In genomic region chrX:164978866-164979265, GRCm38 (mm10) we compare ENCODE assay signal across 13 mouse cellular contexts. TPM values are rescaled to one million over a fixed set of nuclear protein-coding genes. Genes with fewer than 3 reads are reported as not detected.
DNase-seq lines count a peak whose midpoint lies in the region; ATAC-seq and TF ChIP-seq lines count a peak whose summit lies in the region.
"Had no signal": no experiment of that assay in that cellular context is flagged by ENCODE, and none has a peak within 500 bp of the region (broad histone marks: within the 10 kb centered on the region; RNA-seq: fewer than 3 reads in every experiment).

No protein-coding gene starts in this region.

- H3K4me3 ChIP-seq in kidney, embryonic 14.5 days (ENCODE audit: low read length) = no peak overlapping the region
- peak overlapping the region; percentile 63; the same call in 1 of the 2 replicates for H3K4me3 ChIP-seq in embryonic facial prominence, embryonic 10.5 days
- no peak overlapping the region for H3K4me3 ChIP-seq in forebrain, embryonic 14.5 days (ENCODE audit: low read depth, low read length)
- no peak overlapping the region for H3K4me3 ChIP-seq in liver, embryonic 14.5 days (ENCODE audit: insufficient read depth in 1 of 2, low read depth in 2 of 2, low read length in 2 of 2)

- no peak overlapping the region for H3K27ac ChIP-seq in kidney, embryonic 14.5 days (ENCODE audit: low read depth, low read length)
- H3K27ac ChIP-seq in embryonic facial prominence, embryonic 10.5 days (replicated peaks) = no peak overlapping the region
- H3K27ac ChIP-seq in forebrain, embryonic 14.5 days (ENCODE audit: low read depth, low read length) = no peak overlapping the region
- H3K27ac ChIP-seq in liver, embryonic 14.5 days = no peak overlapping the region

- TF ChIP-seq EP300 in liver, embryonic 14.5 days (IDR thresholded peaks at IDR 0.05; ENCODE audit: low read depth) = no peak

- H3K4me1 ChIP-seq in kidney, embryonic 14.5 days (ENCODE audit: control insufficient read depth, insufficient read depth, low read length) = no peaks in the 10 kb centered on the region
- peaks cover 11% of the 10 kb centered on the region; the same call in 1 of the 2 replicates for H3K4me1 ChIP-seq in embryonic facial prominence, embryonic 10.5 days
- no peaks in the 10 kb centered on the region for H3K4me1 ChIP-seq in forebrain, embryonic 14.5 days (ENCODE audit: control insufficient read depth, insufficient read depth, low read length)
- peaks cover 0 to 6% of the 10 kb centered on the region in 2 experiments; a peak in 2 of 4 replicates for H3K4me1 ChIP-seq in liver, embryonic 14.5 days (replicated peaks; ENCODE audit: control insufficient read depth in 2 of 2, insufficient read depth in 2 of 2, low read length in 1 of 2)

- H3K27me3 ChIP-seq in kidney, embryonic 14.5 days (ENCODE audit: control insufficient read depth, insufficient read depth, low read length) = no peaks in the 10 kb centered on the region
- H3K27me3 ChIP-seq in embryonic facial prominence, embryonic 10.5 days (replicated peaks; ENCODE audit: low read depth, poor library complexity, severe bottlenecking) = peaks cover 58% of the 10 kb centered on the region
- no peaks in the 10 kb centered on the region for H3K27me3 ChIP-seq in forebrain, embryonic 14.5 days (replicated peaks; ENCODE audit: control insufficient read depth, insufficient read depth, low read length)
- H3K27me3 ChIP-seq in liver, embryonic 14.5 days (ENCODE audit: control insufficient read depth, insufficient read depth, low read length) = no peaks in the 10 kb centered on the region
- H3K27me3 ChIP-seq: CH12.LX had no signal

- ATAC-seq in kidney, embryonic 14.5 days (ENCODE audit: low FRiP score, low TSS enrichment) = no peak
- no peak for ATAC-seq in forebrain, embryonic 14.5 days
- no peak for ATAC-seq in liver, embryonic 14.5 days (ENCODE audit: insufficient read depth)
- ATAC-seq: activated CD4-positive, CD25-positive, alpha-beta regulatory T cell, adult 4 months had no signal

- peak overlapping the region; percentile 47 for H3K4me2 ChIP-seq in kidney, embryonic 14.5 days (replicated peaks; ENCODE audit: low read depth, low read length)
- peak overlapping the region; percentile 50 for H3K4me2 ChIP-seq in forebrain, embryonic 14.5 days (ENCODE audit: low read length)
- peak overlapping the region; percentile 72; the same call in 1 of the 2 replicates for H3K4me2 ChIP-seq in liver, embryonic 14.5 days (ENCODE audit: low read depth)

- no peaks in the 10 kb centered on the region for H3K36me3 ChIP-seq in kidney, embryonic 14.5 days (ENCODE audit: control insufficient read depth, insufficient read depth, low read length)
- H3K36me3 ChIP-seq in embryonic facial prominence, embryonic 10.5 days (replicated peaks) = no peaks in the 10 kb centered on the region
- H3K36me3 ChIP-seq in forebrain, embryonic 14.5 days (ENCODE audit: control insufficient read depth, insufficient read depth, low read length) = no peaks in the 10 kb centered on the region
- H3K36me3 ChIP-seq in liver, embryonic 14.5 days (replicated peaks; ENCODE audit: control insufficient read depth, insufficient read depth, low read depth) = no peaks in the 10 kb centered on the region

- DNase-seq in kidney, adult 18-20 months = no peak
- DNase-seq in embryonic facial prominence, embryonic 10.5 days (ENCODE audit: low spot score) = no peak
- DNase-seq in forebrain, embryonic 14.5 days (ENCODE audit: low spot score) = no peak
- DNase-seq in liver, embryonic 14.5 days (ENCODE audit: low read depth in 3 of 3, low spot score in 3 of 3) = no peak
- DNase-seq in spleen, postnatal 14 days (ENCODE audit: low spot score in 2 of 2) = no peak
- DNase-seq in thymus, postnatal 4 days = no peak
- no peak for DNase-seq in right cerebral cortex, postnatal 25 days
- DNase-seq: heart, adult 18-20 months; thymus, postnatal 25 days had no signal

- no peaks in the 10 kb centered on the region for H3K9me3 ChIP-seq in kidney, embryonic 14.5 days (ENCODE audit: control insufficient read depth, low read length)
- H3K9me3 ChIP-seq in embryonic facial prominence, embryonic 10.5 days = no peaks in the 10 kb centered on the region
- no peaks in the 10 kb centered on the region for H3K9me3 ChIP-seq in forebrain, embryonic 14.5 days (replicated peaks; ENCODE audit: control insufficient read depth, low read length)
- H3K9me3 ChIP-seq in liver, embryonic 14.5 days (ENCODE audit: control insufficient read depth, low read length) = no peaks in the 10 kb centered on the region

- TF ChIP-seq CTCF in liver, embryonic 14.5 days (IDR thresholded peaks at IDR 0.05; ENCODE audit: low read depth) = no peak

- WGBS in kidney, embryonic 14.5 days = 98% methylated on average over 2 of the region's 2 CpGs
- whole genome bisulfite sequencing in embryonic facial prominence, embryonic 10.5 days = 96% methylated on average over 2 of the region's 2 CpGs
- 95% methylated on average over 2 of the region's 2 CpGs for WGBS in forebrain, embryonic 14.5 days
- WGBS in liver, embryonic 14.5 days (ENCODE audit: insufficient replicate concordance) = 90% methylated on average over 2 of the region's 2 CpGs

- no peak overlapping the region for H3K9ac ChIP-seq in kidney, embryonic 14.5 days (ENCODE audit: low read depth, low read length)
- no peak overlapping the region for H3K9ac ChIP-seq in forebrain, embryonic 14.5 days (ENCODE audit: low read length)
- H3K9ac ChIP-seq in liver, embryonic 14.5 days (replicated peaks) = no peak overlapping the region

RNA-seq across cellular contexts. Expression of gene Mospd2, which starts 1.3 kb away (rescaled TPM):
- 16.7 and 22.4 TPM in 2 replicates for polyA plus RNA-seq in kidney, embryonic 14.5 days (2014; fragmentation: Nextera tagmentation; extraction: Ambion mirVana)
- polyA plus RNA-seq in embryonic facial prominence, embryonic 10.5 days (2016; fragmentation: Nextera tagmentation; extraction: Ambion mirVana) = 12.3 and 12.4 TPM in 2 replicates
- polyA plus RNA-seq in forebrain, embryonic 14.5 days (2014; fragmentation: Nextera tagmentation; extraction: Ambion mirVana) = 16.6 and 19.7 TPM in 2 replicates
- polyA plus RNA-seq in liver, embryonic 14.5 days (2012; rRNA removed) = 3.5 and 5.7 TPM in 2 replicates
- 6.4 and 6.6 TPM in 2 replicates for polyA plus RNA-seq in liver, embryonic 14.5 days (2014; fragmentation: Nextera tagmentation; extraction: Ambion mirVana)

RNA-seq across cellular contexts. Expression of gene Fancb, which starts 1.5 kb away (rescaled TPM):
- 9.7 and 12.2 TPM in 2 replicates for polyA plus RNA-seq in kidney, embryonic 14.5 days (2014; fragmentation: Nextera tagmentation; extraction: Ambion mirVana)
- 9.5 and 10.4 TPM in 2 replicates for polyA plus RNA-seq in embryonic facial prominence, embryonic 10.5 days (2016; fragmentation: Nextera tagmentation; extraction: Ambion mirVana)
- 6.0 and 6.1 TPM in 2 replicates for polyA plus RNA-seq in forebrain, embryonic 14.5 days (2014; fragmentation: Nextera tagmentation; extraction: Ambion mirVana)
- 2.0 and 3.1 TPM in 2 replicates for polyA plus RNA-seq in liver, embryonic 14.5 days (2012; rRNA removed)
- polyA plus RNA-seq in liver, embryonic 14.5 days (2014; fragmentation: Nextera tagmentation; extraction: Ambion mirVana) = 6.2 and 6.6 TPM in 2 replicates

RNA-seq across cellular contexts. Expression of gene Gm17604, which starts 25.8 kb away (rescaled TPM):
- not detected in 2 replicates for polyA plus RNA-seq in kidney, embryonic 14.5 days (2014; fragmentation: Nextera tagmentation; extraction: Ambion mirVana)
- polyA plus RNA-seq in embryonic facial prominence, embryonic 10.5 days (2016; fragmentation: Nextera tagmentation; extraction: Ambion mirVana) = not detected in 2 replicates
- polyA plus RNA-seq in forebrain, embryonic 14.5 days (2014; fragmentation: Nextera tagmentation; extraction: Ambion mirVana) = not detected in 2 replicates
- polyA plus RNA-seq in liver, embryonic 14.5 days (2012; rRNA removed) = not detected in 2 replicates
- not detected in 2 replicates for polyA plus RNA-seq in liver, embryonic 14.5 days (2014; fragmentation: Nextera tagmentation; extraction: Ambion mirVana)
- polyA plus RNA-seq: activated CD4-positive, CD25-positive, alpha-beta regulatory T cell, adult 4 months; large intestine, adult 2 months had no signal
